Mouse (Mus musculus): ENCODE data around the gene Sclt1. TPM values are rescaled to one million over a fixed set of nuclear protein-coding genes. Genes with fewer than 3 reads are reported as not detected.
A peak's percentile ranks its signal among the peaks of the same experiment; 100 is the strongest.

Gene Sclt1
- 2.1 TPM for polyA plus RNA-seq (2012; fragmentation: generic; extraction: Trizol)
- long read RNA-seq, experiment 1, partial matches to known transcripts: 9 of 12 reads
- long read RNA-seq, experiment 1, other reads (novel, unspliced or antisense): 1 of 12 reads
- long read RNA-seq, experiment 2, transcript Sclt1-201 (21 exons, 3,005 nt): major isoform, 15 of 61 reads
- long read RNA-seq, experiment 2, partial matches to known transcripts: 39 of 61 reads
- long read RNA-seq, experiment 2, other reads (novel, unspliced or antisense): 7 of 61 reads

GRCm38 (mm10) chr3:41742278-41742934 lies at the start of gene Sclt1, which contains the start of gene D3Ertd751e:
Gene Sclt1, minus strand, starts transcription at chr3:41742514.
Gene D3Ertd751e, plus strand, starts transcription at chr3:41742611.
- TF ChIP-seq USF1 (IDR thresholded peaks at IDR 0.05; ENCODE audit: low read depth): peak; percentile 3
- no peak for TF ChIP-seq MYOD1 (IDR thresholded peaks at IDR 0.05; ENCODE audit: control insufficient read depth, insufficient read length, low read depth)
- Histone ChIP-seq H3K4me3 (ENCODE audit: insufficient read depth, poor library complexity, severe bottlenecking) (peak within 1 kb of the TSS; percentile 62), H3ac (ENCODE audit: control insufficient read depth, insufficient read length, low read depth) (peak within 1 kb of the TSS; percentile 65), H3K36me3 (ENCODE audit: control insufficient read depth, insufficient read depth) (no peaks in the 10 kb centered on the region), H3K27me3 (ENCODE audit: control insufficient read depth, insufficient read depth, insufficient read length) (no peaks in the 10 kb centered on the region), H3K79me3 (ENCODE audit: low read depth) (no peaks in the 10 kb centered on the region), H3K79me2 (ENCODE audit: control insufficient read depth, insufficient read depth) (peaks cover 18% of the 10 kb centered on the region)

- H3K79me2 ChIP-seq (ENCODE audit: control insufficient read depth, insufficient read depth): no peaks in the 10 kb centered on the region
- H3K36me3 ChIP-seq (ENCODE audit: control insufficient read depth, insufficient read depth): no peaks in the 10 kb centered on the region
- H3K79me3 ChIP-seq (ENCODE audit: low read depth): no peaks in the 10 kb centered on the region
- TF ChIP-seq MAX (IDR thresholded peaks at IDR 0.05) (no peak), MYOG (IDR thresholded peaks at IDR 0.05; ENCODE audit: control insufficient read depth, extremely low read depth, insufficient read length) (no peak), MYOD1 (IDR thresholded peaks at IDR 0.05; ENCODE audit: control insufficient read depth, insufficient read length, low read depth) (no peak), FOSL1 (IDR thresholded peaks at IDR 0.05; ENCODE audit: insufficient read depth, low read length, poor library complexity, severe bottlenecking) (no peak), USF1 (IDR thresholded peaks at IDR 0.05; ENCODE audit: low read depth) (no peak), CTCF (IDR thresholded peaks at IDR 0.05; ENCODE audit: control insufficient read depth, insufficient read depth, insufficient read length) (no peak), CEBPB (IDR thresholded peaks at IDR 0.05; ENCODE audit: low read depth) (no peak)
- H3ac ChIP-seq (ENCODE audit: control insufficient read depth, insufficient read length, low read depth): no peak overlapping the region
- H3K4me3 ChIP-seq (ENCODE audit: insufficient read depth, poor library complexity, severe bottlenecking): no peak overlapping the region
- no peaks in the 10 kb centered on the region for H3K27me3 ChIP-seq (ENCODE audit: control insufficient read depth, insufficient read depth, insufficient read length)
These were observed 19.8 kb upstream of the Sclt1 start for GRCm38 (mm10) chr3:41762091-41762490.

- no peaks in the 10 kb centered on the region for H3K27me3 ChIP-seq (ENCODE audit: control insufficient read depth, insufficient read depth, insufficient read length)
- no peaks in the 10 kb centered on the region for H3K79me3 ChIP-seq (ENCODE audit: low read depth)
- no peak overlapping the region for H3K4me3 ChIP-seq (ENCODE audit: insufficient read depth, poor library complexity, severe bottlenecking)
- no peak overlapping the region for H3ac ChIP-seq (ENCODE audit: control insufficient read depth, insufficient read length, low read depth)
- no peaks in the 10 kb centered on the region for H3K36me3 ChIP-seq (ENCODE audit: control insufficient read depth, insufficient read depth)
- TF ChIP-seq FOSL1 (IDR thresholded peaks at IDR 0.05; ENCODE audit: insufficient read depth, low read length, poor library complexity, severe bottlenecking) (no peak), USF1 (IDR thresholded peaks at IDR 0.05; ENCODE audit: low read depth) (no peak), MAX (IDR thresholded peaks at IDR 0.05) (no peak), CTCF (IDR thresholded peaks at IDR 0.05; ENCODE audit: control insufficient read depth, insufficient read depth, insufficient read length) (no peak), MYOG (IDR thresholded peaks at IDR 0.05; ENCODE audit: control insufficient read depth, extremely low read depth, insufficient read length) (no peak), CEBPB (IDR thresholded peaks at IDR 0.05; ENCODE audit: low read depth) (no peak), MYOD1 (IDR thresholded peaks at IDR 0.05; ENCODE audit: control insufficient read depth, insufficient read length, low read depth) (no peak)
- no peaks in the 10 kb centered on the region for H3K79me2 ChIP-seq (ENCODE audit: control insufficient read depth, insufficient read depth)
These were observed 12.2 kb upstream of the Sclt1 start for GRCm38 (mm10) chr3:41754556-41754955.

- H3K36me3 ChIP-seq (ENCODE audit: control insufficient read depth, insufficient read depth): no peaks in the 10 kb centered on the region
- no peak overlapping the region for H3K4me3 ChIP-seq (ENCODE audit: insufficient read depth, poor library complexity, severe bottlenecking)
- H3K79me3 ChIP-seq (ENCODE audit: low read depth): no peaks in the 10 kb centered on the region
- H3K27me3 ChIP-seq (ENCODE audit: control insufficient read depth, insufficient read depth, insufficient read length): no peaks in the 10 kb centered on the region
- no peak for TF ChIP-seq MYOG (IDR thresholded peaks at IDR 0.05; ENCODE audit: control insufficient read depth, extremely low read depth, insufficient read length)
- H3ac ChIP-seq (ENCODE audit: control insufficient read depth, insufficient read length, low read depth): no peak overlapping the region
- peaks cover 18% of the 10 kb centered on the region for H3K79me2 ChIP-seq (ENCODE audit: control insufficient read depth, insufficient read depth)
These were observed 1.1 kb upstream of the Sclt1 start for GRCm38 (mm10) chr3:41743436-41743835.

GRCm38 (mm10) chr3:41741601-41742277 lies 575 bp downstream of the Sclt1 start:
- Histone ChIP-seq H3K79me3 (ENCODE audit: low read depth) (no peaks in the 10 kb centered on the region), H3ac (ENCODE audit: control insufficient read depth, insufficient read length, low read depth) (peak overlapping the region; percentile 65), H3K27me3 (ENCODE audit: control insufficient read depth, insufficient read depth, insufficient read length) (no peaks in the 10 kb centered on the region), H3K4me3 (ENCODE audit: insufficient read depth, poor library complexity, severe bottlenecking) (peak overlapping the region; percentile 62), H3K36me3 (ENCODE audit: control insufficient read depth, insufficient read depth) (no peaks in the 10 kb centered on the region), H3K79me2 (ENCODE audit: control insufficient read depth, insufficient read depth) (peaks cover 18% of the 10 kb centered on the region)
- no peak for TF ChIP-seq USF1 (IDR thresholded peaks at IDR 0.05; ENCODE audit: low read depth)
- TF ChIP-seq FOSL1 (IDR thresholded peaks at IDR 0.05; ENCODE audit: insufficient read depth, low read length, poor library complexity, severe bottlenecking): no peak
- TF ChIP-seq CEBPB (IDR thresholded peaks at IDR 0.05; ENCODE audit: low read depth): no peak
- no peak for TF ChIP-seq MYOG (IDR thresholded peaks at IDR 0.05; ENCODE audit: control insufficient read depth, extremely low read depth, insufficient read length)
- no peak for TF ChIP-seq MAX (IDR thresholded peaks at IDR 0.05)
- TF ChIP-seq CTCF (IDR thresholded peaks at IDR 0.05; ENCODE audit: control insufficient read depth, insufficient read depth, insufficient read length): no peak
- no peak for TF ChIP-seq MYOD1 (IDR thresholded peaks at IDR 0.05; ENCODE audit: control insufficient read depth, insufficient read length, low read depth)
